Mouse (Mus musculus): ENCODE data around the gene Gna12.

GRCm38 (mm10) chr5:140798775-140799174, 31.5 kb downstream of the Gna12 start:
- TF ChIP-seq CTCF (IDR thresholded peaks at IDR 0.05; ENCODE audit: low read depth, low read length) (no peak), POLR2A (IDR thresholded peaks at IDR 0.05; ENCODE audit: extremely low read depth, insufficient read depth, low read length) (no peak)

Data from liver, adult 2 months (tissue).